Mouse (Mus musculus) urinary bladder, postnatal 4 days (tissue): ENCODE results near the gene Efemp2.

Source experiments
- DNase-seq, 2 experiments: peaks; one replicate each; pipeline ENCODE4 v3.0.0; 2021 to 2022; ENCODE audit warnings: low spot score in 2 of 2

Efemp2 gene

DNA sequence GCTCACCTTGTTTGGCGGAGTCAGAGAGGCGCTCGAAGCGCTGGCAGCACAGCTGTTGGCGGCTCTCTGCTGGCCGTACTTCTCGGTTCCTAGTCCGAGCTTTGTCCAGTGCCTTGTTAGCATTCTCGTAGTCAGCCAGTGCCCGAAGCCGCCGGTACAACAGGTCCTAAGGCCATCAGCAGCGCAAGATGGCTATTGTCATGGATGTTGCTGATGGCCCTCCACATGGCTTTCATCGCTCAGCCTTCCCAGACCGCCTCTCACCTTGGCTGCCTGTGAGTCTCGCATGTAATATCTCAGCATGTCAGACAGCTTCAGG lies 22.3 kb downstream of the Efemp2 start:
- no peak for DNase-seq

DNA sequence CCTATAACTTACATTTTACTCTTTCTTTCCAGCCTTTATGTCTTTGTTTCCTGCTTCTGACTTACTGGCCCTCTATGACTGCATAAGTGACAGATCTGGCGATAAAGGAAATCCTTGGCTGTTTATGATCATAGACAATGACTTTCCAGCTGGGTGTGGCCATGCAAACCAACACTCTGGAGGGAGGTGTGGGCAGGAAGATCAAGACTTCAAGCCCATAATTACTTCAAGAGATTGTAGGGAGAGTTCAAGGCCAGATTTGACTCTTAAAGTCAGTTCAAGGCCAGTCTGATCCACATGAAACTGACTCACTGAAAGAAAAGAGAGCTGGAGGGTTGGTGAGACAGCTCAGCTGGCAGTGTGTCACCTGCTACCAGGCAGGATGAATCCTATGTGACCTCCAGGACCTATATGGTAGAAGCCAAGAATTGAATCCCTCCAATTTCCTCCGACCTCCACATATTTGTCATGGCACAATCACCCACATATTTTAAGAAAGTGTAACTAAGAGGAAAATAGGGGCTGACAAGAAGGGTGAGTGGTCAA lies 26.6 kb downstream of the Efemp2 start:
- no peak for DNase-seq

DNA sequence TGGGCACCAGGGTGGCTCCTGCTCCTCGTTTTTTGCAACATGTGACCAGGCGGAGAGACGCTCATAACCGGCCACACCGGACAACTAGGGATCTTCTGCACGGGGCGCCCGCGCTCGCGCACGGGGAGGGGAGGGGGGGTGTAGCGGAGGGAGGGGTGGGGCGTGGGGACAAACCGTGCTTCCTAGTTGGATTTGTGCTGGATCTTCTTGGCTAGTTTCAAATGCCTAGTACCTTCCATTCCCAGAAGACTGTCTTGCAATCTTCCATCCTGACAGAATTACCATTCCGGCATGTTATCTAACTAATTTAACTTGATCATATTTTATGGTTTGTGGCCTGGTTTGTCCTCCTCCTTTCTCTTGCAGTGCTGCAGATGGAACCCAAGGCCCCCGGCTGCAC lies 29.9 kb downstream of the Efemp2 start, which contains the start of gene 1700020D05Rik:
TSS of gene 1700020D05Rik (minus strand) at position 101 of the 400 bp plus-strand sequence.
- DNase-seq = no peak

DNA sequence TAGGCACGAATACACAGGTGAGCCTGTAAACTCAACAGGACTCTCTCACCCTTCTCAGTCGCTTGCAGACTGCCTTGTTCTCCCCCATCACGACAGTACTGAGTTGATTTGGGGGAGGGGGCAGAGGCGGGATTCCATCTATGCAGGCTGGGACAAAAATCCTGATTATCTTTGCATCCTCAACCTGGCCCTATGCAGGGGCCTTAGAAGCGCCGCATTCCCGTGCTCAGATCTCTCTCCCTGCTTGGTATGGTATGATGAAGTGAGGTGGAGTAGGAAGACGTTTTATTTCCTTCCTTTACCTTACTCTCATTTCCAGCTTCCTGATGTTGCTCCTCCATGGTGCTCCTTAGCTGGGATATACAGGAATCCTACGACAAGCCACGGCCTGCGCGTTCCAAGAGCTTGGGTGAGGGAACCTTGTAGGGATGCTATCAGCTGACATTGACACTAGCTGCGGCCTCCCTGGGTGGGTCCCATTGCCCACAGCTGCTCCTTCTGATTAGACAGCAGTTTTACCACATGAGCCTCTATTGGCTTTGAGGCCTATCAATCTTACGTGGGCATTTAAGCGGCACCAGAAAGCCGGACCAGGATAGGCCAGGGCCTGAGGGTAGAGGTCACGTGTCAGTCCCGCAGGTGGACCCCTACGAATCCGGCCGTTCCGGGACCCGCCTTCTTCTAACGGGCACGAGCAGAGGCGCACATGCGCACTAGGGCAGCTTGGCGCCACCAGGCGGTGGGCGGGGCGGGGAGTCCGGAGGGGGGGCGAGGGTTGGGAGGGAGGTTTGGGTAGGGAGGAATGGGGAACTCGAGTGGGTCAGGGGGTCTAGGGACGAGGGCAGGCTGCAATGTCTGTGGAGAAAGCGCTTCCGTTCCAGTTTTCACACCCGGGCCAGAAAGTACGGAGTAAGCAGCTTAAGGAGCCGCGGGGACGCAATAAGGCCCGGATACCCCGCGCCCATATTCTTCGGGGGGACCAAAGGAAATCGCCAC lies 36.6 kb downstream of the Efemp2 start, which contains the start of gene Snx32:
TSS of gene Snx32 (minus strand) at position 508 of the 996 bp plus-strand sequence.
- peak; percentile 94 to 95 for DNase-seq

DNA sequence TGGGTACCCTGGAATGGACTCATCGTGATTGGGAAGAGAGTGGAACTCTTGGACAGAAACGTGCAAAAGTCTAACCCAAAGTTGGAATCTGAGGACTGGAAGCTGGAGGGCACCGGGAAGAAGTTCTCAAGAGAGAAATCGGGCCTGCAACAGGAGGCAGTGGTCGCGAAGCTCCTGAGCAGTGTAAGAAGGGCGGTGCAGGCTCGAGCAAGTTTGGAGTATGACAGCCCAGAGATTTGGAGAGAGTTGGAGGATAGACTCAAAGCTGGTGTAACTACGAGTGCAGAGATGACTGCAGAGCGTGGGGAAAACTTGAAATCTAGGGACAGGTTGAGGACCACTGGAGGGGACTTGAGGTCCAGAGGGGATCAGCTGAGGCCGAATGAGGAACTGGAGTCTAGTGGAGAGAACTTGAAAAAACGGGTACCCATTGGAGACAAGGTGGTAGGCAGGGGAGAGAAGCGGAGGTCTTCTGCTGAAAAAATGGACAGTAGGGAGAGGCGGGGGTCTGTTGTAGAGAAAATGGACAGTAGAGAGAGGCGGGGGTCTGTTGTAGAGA lies 37.4 kb downstream of the Efemp2 start:
- DNase-seq = no peak

DNA sequence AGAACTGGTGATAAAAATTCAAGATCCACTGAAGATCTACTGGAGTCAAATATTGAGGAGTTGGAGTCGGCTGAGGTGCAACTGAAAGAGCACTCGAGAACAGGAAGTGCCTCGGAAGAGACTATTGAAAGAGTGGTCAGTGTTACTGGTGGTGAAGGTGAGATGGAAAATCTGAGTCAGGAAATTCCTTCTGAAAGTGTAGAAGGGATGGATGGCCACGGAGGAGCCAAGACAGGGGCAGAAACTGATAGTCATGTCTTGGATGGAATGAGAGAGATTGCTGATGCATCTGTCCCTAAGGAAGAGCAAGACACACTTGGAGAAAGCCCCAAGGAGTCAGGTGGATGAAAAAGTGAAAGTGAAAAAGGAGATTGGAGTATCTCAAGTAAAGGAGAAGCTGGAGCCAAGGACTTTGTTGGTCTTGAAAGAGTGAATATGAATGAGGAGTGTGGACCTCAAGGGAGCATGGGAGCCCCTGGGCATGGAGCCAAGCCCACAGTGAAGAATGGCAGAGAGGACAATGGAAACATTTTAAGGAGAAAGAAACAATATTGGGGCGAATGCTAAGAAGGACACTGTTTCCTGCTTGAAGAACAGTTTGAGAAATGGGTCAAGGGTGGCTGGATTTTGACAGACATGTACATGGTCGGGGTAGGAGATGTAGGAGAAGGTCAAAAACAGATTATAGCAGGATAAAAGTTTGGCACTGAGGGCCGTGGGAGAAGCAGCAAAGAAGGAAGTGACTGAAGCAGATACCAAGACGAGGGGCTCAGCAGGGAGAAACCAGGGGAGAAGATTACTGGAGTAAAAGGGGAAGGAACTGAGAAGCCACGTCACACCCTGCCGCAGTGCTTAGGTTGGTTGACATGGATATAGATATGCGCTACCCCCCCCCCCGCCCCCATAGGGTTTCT lies 38.6 kb downstream of the Efemp2 start:
- DNase-seq = no peak

DNA sequence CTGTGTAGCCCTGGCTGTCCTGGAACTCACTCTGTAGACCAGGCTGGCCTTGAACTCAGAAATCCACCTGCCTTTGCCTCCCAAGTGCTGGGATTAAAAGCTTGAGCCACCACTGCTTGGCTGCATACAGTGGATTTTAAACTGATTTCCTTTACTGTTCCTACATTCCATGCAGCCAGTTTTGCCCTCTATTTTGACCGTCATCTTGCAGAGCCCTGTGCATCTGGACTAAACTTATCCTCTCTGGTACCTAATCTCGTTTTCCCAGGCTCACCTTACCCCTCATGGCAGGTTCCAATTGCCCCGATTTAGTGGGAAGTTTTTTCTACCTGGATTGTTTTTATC lies 39.2 kb downstream of the Efemp2 start:
- no peak for DNase-seq

DNA sequence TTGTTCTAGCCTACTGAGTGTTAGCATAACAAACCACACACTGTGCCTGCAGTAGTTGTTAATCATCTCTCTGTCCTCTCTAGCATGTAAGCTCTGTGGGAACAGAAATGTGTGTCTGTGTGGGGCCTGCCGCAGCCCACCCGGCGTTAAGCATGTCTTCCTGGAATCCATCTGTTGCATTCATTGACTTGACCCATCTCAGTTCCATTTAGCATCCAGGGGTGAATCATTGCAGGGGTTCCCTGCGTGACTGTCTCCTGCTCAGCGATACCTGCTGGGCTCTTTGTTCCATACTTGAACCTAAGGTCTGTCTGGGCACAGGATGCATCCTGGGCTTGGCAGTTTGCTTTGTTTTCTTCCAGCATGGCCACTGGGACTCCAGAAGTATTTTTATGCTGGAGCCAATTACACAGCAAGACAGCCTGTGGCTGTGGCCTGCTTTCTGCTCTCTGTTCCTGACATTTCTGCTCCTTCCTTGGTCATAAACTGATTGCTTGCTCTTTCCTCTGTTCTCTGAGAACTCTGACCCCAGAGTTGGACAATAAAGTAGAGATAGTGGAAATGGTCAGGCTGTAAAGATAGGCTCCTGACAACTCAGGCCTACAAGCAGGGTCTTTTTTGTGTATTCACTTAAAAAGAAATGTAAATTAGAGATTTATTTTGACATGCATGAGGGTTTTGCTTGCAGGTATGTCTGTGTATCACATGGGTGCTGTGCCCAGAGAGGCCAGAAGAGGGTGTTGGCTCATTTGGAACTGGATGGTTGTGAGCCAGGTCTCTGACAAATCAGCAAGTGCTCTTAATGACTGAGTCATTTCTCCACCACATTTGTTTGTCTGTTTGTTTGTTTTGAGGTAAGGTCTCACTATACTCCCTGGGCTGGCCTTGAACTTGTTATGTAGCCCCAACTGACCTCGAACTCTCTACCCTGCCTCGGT lies 42.4 kb downstream of the Efemp2 start:
- DNase-seq = no peak

DNA sequence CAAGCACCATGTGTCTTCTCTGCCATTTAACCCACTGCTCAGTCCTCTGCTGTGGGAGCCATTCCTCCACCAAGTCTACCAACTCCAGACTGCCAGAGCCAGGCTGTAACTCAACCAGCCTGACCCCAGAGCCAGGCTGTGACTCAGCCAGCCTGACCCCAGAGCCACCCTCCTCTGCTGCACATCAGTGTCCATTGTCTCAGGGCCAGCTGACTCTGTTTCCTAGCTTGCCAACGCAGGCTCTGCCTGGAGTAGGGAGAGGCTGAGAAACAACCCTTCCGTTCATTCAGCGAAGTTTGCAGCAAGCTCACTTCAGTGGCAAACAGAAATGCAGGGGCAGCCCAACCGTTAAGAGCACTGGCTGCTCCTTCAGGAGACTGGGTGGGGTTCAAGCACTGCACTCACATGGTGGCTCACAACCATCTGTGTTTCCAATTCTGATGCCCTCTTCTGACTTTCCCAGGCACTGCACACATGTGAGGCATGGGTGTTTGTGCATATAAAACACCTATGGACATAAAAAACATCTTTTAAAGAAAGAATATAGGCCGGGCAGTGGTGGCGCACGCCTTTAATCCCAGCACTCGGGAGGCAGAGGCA lies 43.3 kb downstream of the Efemp2 start:
- no peak for DNase-seq

DNA sequence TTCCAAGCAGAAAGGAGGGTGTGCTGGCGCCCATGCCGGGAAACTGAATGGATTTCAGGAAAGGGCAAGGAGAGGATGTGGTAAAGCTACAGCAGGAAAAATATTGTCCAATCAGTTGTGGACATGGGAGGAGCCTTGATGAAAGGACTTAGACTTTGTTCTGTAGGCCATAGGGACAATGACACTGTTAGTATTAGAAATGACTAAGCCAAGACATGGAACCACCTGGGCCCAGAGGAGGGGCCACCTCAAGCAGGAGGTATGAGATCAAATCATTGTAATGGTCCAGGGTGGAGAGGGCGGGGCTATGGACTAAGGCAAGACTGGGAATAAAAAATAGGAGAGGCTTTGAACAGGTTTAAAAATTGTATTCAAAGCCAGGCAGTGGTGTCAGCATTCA lies 45.0 kb downstream of the Efemp2 start:
- DNase-seq = no peak

DNA sequence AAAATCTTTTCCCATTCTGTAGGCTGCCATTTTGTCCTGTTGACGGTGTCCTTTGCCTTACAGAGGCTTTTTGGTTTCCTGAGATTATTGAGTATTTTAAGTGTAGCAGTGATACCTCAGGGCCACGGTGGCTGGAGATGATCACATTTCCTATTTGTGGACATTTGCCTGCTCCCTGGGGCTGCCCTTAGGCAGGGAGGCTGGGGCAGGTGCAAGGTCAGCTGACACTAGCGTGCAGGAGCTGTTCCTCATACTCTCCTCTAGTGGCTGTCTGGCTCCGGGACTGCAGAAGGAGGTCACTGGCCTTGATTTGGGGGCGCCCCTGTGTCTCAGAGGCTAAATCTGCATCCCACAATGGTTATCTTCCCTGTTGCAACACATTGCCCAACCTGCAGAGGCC lies 51.5 kb downstream of the Efemp2 start:
- no peak for DNase-seq

DNA sequence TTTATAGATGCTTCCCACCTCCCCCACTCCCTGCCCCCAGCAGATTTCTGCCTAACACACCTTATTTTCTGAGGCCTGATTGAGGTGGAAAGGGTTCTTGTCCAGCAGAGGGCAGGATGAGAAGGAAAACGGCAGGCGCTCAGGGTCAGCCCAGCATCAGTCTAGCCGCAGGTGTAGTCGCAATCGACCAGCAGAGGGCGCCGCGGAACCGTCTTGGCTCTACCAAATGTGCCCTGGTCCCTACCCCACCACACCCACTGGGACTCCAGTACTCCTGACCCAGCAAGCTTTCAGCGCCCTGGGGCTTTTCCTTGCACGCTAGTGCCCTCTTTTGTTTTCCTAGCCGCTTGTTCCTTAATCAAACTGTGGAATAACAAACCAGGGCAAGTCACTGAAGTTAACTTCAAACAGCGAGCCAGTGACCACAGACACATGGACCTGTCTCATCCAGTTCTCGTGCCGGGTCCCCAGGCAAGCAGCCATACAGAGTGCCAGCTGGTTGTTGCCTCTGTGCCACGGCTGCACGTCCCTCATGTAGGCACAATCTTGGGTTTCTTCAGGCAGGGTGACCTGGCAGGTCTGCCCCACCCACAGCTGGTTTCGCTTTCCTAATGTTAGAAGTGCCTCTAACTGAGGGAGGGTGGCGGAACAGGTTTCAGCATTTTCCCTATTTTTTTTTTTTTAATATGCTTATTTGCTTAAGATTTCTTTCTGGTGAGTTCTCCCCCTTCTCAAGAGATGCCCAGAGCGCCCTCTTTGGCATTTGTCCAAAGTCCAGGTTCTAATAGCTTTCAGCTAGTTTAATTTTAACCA lies 55.8 kb downstream of the Efemp2 start:
- peak; percentile 93 to 98 for DNase-seq

DNA sequence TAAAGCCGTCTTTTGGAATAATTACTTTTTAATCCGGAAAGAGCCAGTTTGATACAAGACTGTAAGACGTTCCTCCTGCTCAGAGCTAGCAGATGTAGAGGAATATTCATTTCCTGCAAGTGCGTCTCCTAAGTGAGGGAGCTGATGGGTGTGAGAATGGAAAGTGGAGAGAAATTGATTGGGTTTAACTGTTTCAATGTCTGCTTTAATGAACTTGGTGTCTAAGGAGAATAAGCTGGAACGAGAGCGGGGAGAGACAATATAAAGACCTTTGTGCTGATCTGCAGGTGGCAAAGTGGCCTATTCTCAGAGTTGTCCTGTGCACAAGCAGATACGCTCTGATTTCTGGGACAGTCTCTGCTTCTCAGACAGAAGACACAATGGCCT lies 56.4 kb downstream of the Efemp2 start:
- DNase-seq = no peak
